Mouse (Mus musculus): Measurements from ENCODE around the gene Jade1. TPM values are rescaled to one million over a fixed set of nuclear protein-coding genes. Genes with fewer than 3 reads are reported as not detected.

Gene Jade1
- polyA plus RNA-seq (2015; fragmentation: Nextera tagmentation; extraction: Ambion mirVana) = 15.2 and 15.6 TPM in 2 replicates

- H3K27ac ChIP-seq (replicated peaks) = no peak within 1 kb of the TSS
- ATAC-seq (ENCODE audit: low FRiP score) = no peak
- H3K9ac ChIP-seq (replicated peaks) = no peak within 1 kb of the TSS
- H3K9me3 ChIP-seq (replicated peaks) = no peaks in the 10 kb centered on the region
- H3K4me3 ChIP-seq (replicated peaks) = no peak within 1 kb of the TSS
- H3K27me3 ChIP-seq (replicated peaks) = no peaks in the 10 kb centered on the region
- no peak within 1 kb of the TSS for H3K4me2 ChIP-seq
- no peaks in the 10 kb centered on the region for H3K36me3 ChIP-seq
- H3K4me1 ChIP-seq = no peaks in the 10 kb centered on the region
- 98% methylated on average over 36 of the region's 36 CpGs for WGBS
Measured at GRCm38 (mm10) chr3:41555491-41556381, at the start of gene Jade1. Gene Jade1 (plus strand): TSS chr3:41555731.

- H3K27me3 ChIP-seq (replicated peaks) = no peaks in the 10 kb centered on the region
- no peak overlapping the region for H3K4me3 ChIP-seq (replicated peaks)
- H3K9ac ChIP-seq (replicated peaks) = no peak overlapping the region
- H3K4me2 ChIP-seq = no peak overlapping the region
- no peaks in the 10 kb centered on the region for H3K36me3 ChIP-seq
- no peaks in the 10 kb centered on the region for H3K9me3 ChIP-seq (replicated peaks)
- H3K4me1 ChIP-seq = no peaks in the 10 kb centered on the region
- no peak overlapping the region for H3K27ac ChIP-seq (replicated peaks)
- ATAC-seq (ENCODE audit: low FRiP score) = no peak
- 95% methylated on average over 2 of the region's 2 CpGs for WGBS
Measured at GRCm38 (mm10) chr3:41509441-41509840, 46.1 kb upstream of the Jade1 start.

GRCm38 (mm10) chr3:41510191-41510590, 45.3 kb upstream of the Jade1 start:
- WGBS = 66% methylated on average over 9 of the region's 9 CpGs
- no peak overlapping the region for H3K4me2 ChIP-seq
- no peak overlapping the region for H3K4me3 ChIP-seq (replicated peaks)
- no peaks in the 10 kb centered on the region for H3K27me3 ChIP-seq (replicated peaks)
- no peak overlapping the region for H3K9ac ChIP-seq (replicated peaks)
- no peak overlapping the region for H3K27ac ChIP-seq (replicated peaks)
- ATAC-seq (ENCODE audit: low FRiP score) = no peak
- H3K36me3 ChIP-seq = no peaks in the 10 kb centered on the region
- H3K4me1 ChIP-seq = no peaks in the 10 kb centered on the region
- no peaks in the 10 kb centered on the region for H3K9me3 ChIP-seq (replicated peaks)

- Histone ChIP-seq H3K27me3 (replicated peaks) (no peaks in the 10 kb centered on the region), H3K36me3 (no peaks in the 10 kb centered on the region), H3K4me2 (no peak overlapping the region), H3K4me1 (no peaks in the 10 kb centered on the region), H3K9me3 (replicated peaks) (no peaks in the 10 kb centered on the region), H3K9ac (replicated peaks) (no peak overlapping the region), H3K27ac (replicated peaks) (no peak overlapping the region), H3K4me3 (replicated peaks) (no peak overlapping the region)
- 80% methylated on average over 7 of the region's 7 CpGs for WGBS
- no peak for ATAC-seq (ENCODE audit: low FRiP score)
Measured at GRCm38 (mm10) chr3:41510750-41511149, 44.8 kb upstream of the Jade1 start.

- H3K27ac ChIP-seq (replicated peaks) = no peak overlapping the region
- no peak overlapping the region for H3K9ac ChIP-seq (replicated peaks)
- H3K27me3 ChIP-seq (replicated peaks) = no peaks in the 10 kb centered on the region
- no peaks in the 10 kb centered on the region for H3K9me3 ChIP-seq (replicated peaks)
- no peak overlapping the region for H3K4me2 ChIP-seq
- H3K4me3 ChIP-seq (replicated peaks) = no peak overlapping the region
- no peaks in the 10 kb centered on the region for H3K36me3 ChIP-seq
- WGBS = 76% methylated on average over 5 of the region's 5 CpGs
- no peaks in the 10 kb centered on the region for H3K4me1 ChIP-seq
- no peak for ATAC-seq (ENCODE audit: low FRiP score)
Measured at GRCm38 (mm10) chr3:41514003-41514402, 41.5 kb upstream of the Jade1 start.

GRCm38 (mm10) chr3:41514683-41515305, 40.7 kb upstream of the Jade1 start:
- no peak for ATAC-seq (ENCODE audit: low FRiP score)
- H3K4me1 ChIP-seq = no peaks in the 10 kb centered on the region
- H3K9me3 ChIP-seq (replicated peaks) = no peaks in the 10 kb centered on the region
- H3K4me2 ChIP-seq = no peak overlapping the region
- 86% methylated on average over 11 of the region's 11 CpGs for WGBS
- H3K27ac ChIP-seq (replicated peaks) = no peak overlapping the region
- H3K27me3 ChIP-seq (replicated peaks) = no peaks in the 10 kb centered on the region
- no peaks in the 10 kb centered on the region for H3K36me3 ChIP-seq
- no peak overlapping the region for H3K9ac ChIP-seq (replicated peaks)
- H3K4me3 ChIP-seq (replicated peaks) = no peak overlapping the region

GRCm38 (mm10) chr3:41516961-41517518, 38.5 kb upstream of the Jade1 start:
- Histone ChIP-seq H3K9ac (replicated peaks) (no peak overlapping the region), H3K9me3 (replicated peaks) (no peaks in the 10 kb centered on the region), H3K27me3 (replicated peaks) (no peaks in the 10 kb centered on the region), H3K4me2 (no peak overlapping the region), H3K4me1 (peaks cover 2% of the 10 kb centered on the region; the same call in 1 of the 2 replicates), H3K36me3 (no peaks in the 10 kb centered on the region), H3K27ac (replicated peaks) (no peak overlapping the region), H3K4me3 (replicated peaks) (no peak overlapping the region)
- ATAC-seq (ENCODE audit: low FRiP score) = no peak
- 78% methylated on average over 8 of the region's 8 CpGs for WGBS

- Histone ChIP-seq H3K9ac (replicated peaks) (no peak overlapping the region), H3K4me2 (no peak overlapping the region), H3K9me3 (replicated peaks) (no peaks in the 10 kb centered on the region), H3K27me3 (replicated peaks) (no peaks in the 10 kb centered on the region), H3K36me3 (no peaks in the 10 kb centered on the region), H3K27ac (replicated peaks) (no peak overlapping the region), H3K4me3 (replicated peaks) (no peak overlapping the region), H3K4me1 (peaks cover 3% of the 10 kb centered on the region; the same call in 1 of the 2 replicates)
- no peak for ATAC-seq (ENCODE audit: low FRiP score)
- WGBS = 86% methylated on average over 4 of the region's 4 CpGs
Measured at GRCm38 (mm10) chr3:41520925-41521324, 34.6 kb upstream of the Jade1 start.

- 51% methylated on average over 3 of the region's 3 CpGs for WGBS
- Histone ChIP-seq H3K9me3 (replicated peaks) (no peaks in the 10 kb centered on the region), H3K4me1 (peaks cover 3% of the 10 kb centered on the region; the same call in 1 of the 2 replicates), H3K36me3 (no peaks in the 10 kb centered on the region), H3K4me2 (no peak overlapping the region), H3K4me3 (replicated peaks) (no peak overlapping the region), H3K9ac (replicated peaks) (no peak overlapping the region), H3K27ac (replicated peaks) (no peak overlapping the region), H3K27me3 (replicated peaks) (no peaks in the 10 kb centered on the region)
- no peak for ATAC-seq (ENCODE audit: low FRiP score)
Measured at GRCm38 (mm10) chr3:41521733-41522132, 33.8 kb upstream of the Jade1 start.

GRCm38 (mm10) chr3:41522226-41523005, 33.1 kb upstream of the Jade1 start:
- Histone ChIP-seq H3K27me3 (replicated peaks) (no peaks in the 10 kb centered on the region), H3K4me1 (peaks cover 3% of the 10 kb centered on the region; the same call in 1 of the 2 replicates), H3K27ac (replicated peaks) (0 out of 2 replicates have a peak overlapping the region, but pooled peaks have one; percentile 41), H3K4me3 (replicated peaks) (no peak overlapping the region), H3K9me3 (replicated peaks) (no peaks in the 10 kb centered on the region), H3K4me2 (no peak overlapping the region), H3K36me3 (no peaks in the 10 kb centered on the region), H3K9ac (replicated peaks) (no peak overlapping the region)
- no peak for ATAC-seq (ENCODE audit: low FRiP score)
- 50% methylated on average over 18 of the region's 18 CpGs for WGBS

- no peaks in the 10 kb centered on the region for H3K9me3 ChIP-seq (replicated peaks)
- 67% methylated on average over 2 of the region's 2 CpGs for WGBS
- H3K4me2 ChIP-seq = no peak overlapping the region
- no peak overlapping the region for H3K27ac ChIP-seq (replicated peaks)
- ATAC-seq (ENCODE audit: low FRiP score) = no peak
- H3K4me1 ChIP-seq = peaks cover 3% of the 10 kb centered on the region; the same call in 1 of the 2 replicates
- H3K27me3 ChIP-seq (replicated peaks) = no peaks in the 10 kb centered on the region
- H3K9ac ChIP-seq (replicated peaks) = no peak overlapping the region
- no peaks in the 10 kb centered on the region for H3K36me3 ChIP-seq
- no peak overlapping the region for H3K4me3 ChIP-seq (replicated peaks)
Measured at GRCm38 (mm10) chr3:41523006-41523375, 32.5 kb upstream of the Jade1 start.

All from neural tube, embryonic 15.5 days (tissue).